Mouse (Mus musculus) MEL (cell line): Measurements from ENCODE around the gene Trim26. TPM values are rescaled to one million over a fixed set of nuclear protein-coding genes. Genes with fewer than 3 reads are reported as not detected.

Experiments
- DNase-seq: peaks from one replicate; pipeline ENCODE4 v3.0.0; 2011; ENCODE audit warnings: low read depth, low spot score
- H3K27ac ChIP-seq: 2 replicates; pipeline ENCODE4 v1.5.1; 2012; ENCODE audit warnings: low read depth, mild to moderate bottlenecking, control low read depth, low read length, moderate library complexity; ENCODE audit not compliant: control insufficient read depth
- H3K27me3 ChIP-seq, 2 experiments: fragments of 150-350 bp in 1 of 2; sonication (generic) in 1 of 2; 2 replicates each; pipeline ENCODE4 v1.6.1; 2012; ENCODE audit warnings: low read length in 2 of 2, mild to moderate bottlenecking in 2 of 2, improper control_type of control experiment in 1 of 2, moderate library complexity in 1 of 2; ENCODE audit not compliant: insufficient read depth in 2 of 2, control insufficient read depth in 1 of 2
- H3K36me3 ChIP-seq, 2 experiments: 2 replicates each; pipeline ENCODE4 v1.6.1; 2012 to 2014; ENCODE audit warnings: low read length in 2 of 2, improper control_type of control experiment in 1 of 2, inconsistent platforms in 1 of 2, mild to moderate bottlenecking in 1 of 2; ENCODE audit not compliant: insufficient read depth in 2 of 2, control insufficient read depth in 1 of 2
- H3K4me1 ChIP-seq, 2 experiments: fragments of 150-350 bp in 1 of 2; sonication (generic) in 1 of 2; 2 replicates each; pipeline ENCODE4 v1.6.1; 2012; ENCODE audit warnings: low read length in 2 of 2, improper control_type of control experiment in 1 of 2, mild to moderate bottlenecking in 1 of 2; ENCODE audit not compliant: insufficient read depth in 2 of 2, control insufficient read depth in 1 of 2
- H3K4me3 ChIP-seq, 2 experiments: fragments of 150-350 bp in 1 of 2; sonication (generic) in 1 of 2; 2 replicates each; pipeline ENCODE4 v1.5.1; 2012; ENCODE audit warnings: low read depth in 2 of 2, low read length in 2 of 2, mild to moderate bottlenecking in 2 of 2, moderate library complexity in 2 of 2, control low read depth in 1 of 2, improper control_type of control experiment in 1 of 2; ENCODE audit not compliant: control insufficient read depth in 1 of 2, insufficient read depth in 1 of 2
- H3K79me2 ChIP-seq: 2 replicates; pipeline ENCODE4 v1.6.1; 2012; ENCODE audit warnings: mild to moderate bottlenecking, low read length, moderate library complexity; ENCODE audit not compliant: control insufficient read depth, poor library complexity, insufficient read depth
- H3K9ac ChIP-seq: 2 replicates; pipeline ENCODE4 v1.6.1; 2012; ENCODE audit warnings: low read depth, mild to moderate bottlenecking, control low read depth, low read length, moderate library complexity; ENCODE audit not compliant: control insufficient read depth, poor library complexity, severe bottlenecking
- H3K9me3 ChIP-seq: fragments of 150-350 bp; sonication (generic); replicated peaks from 2 replicates; pipeline ENCODE4 v1.6.1; 2012; ENCODE audit warnings: mild to moderate bottlenecking, low read length, improper control_type of control experiment, moderate library complexity; ENCODE audit not compliant: insufficient read depth
- BHLHE40 ChIP-seq: IDR thresholded peaks from 2 replicates; pipeline ENCODE4 v1.6.1; 2012; ENCODE audit warnings: low read depth, mild to moderate bottlenecking, inconsistent platforms, low read length, improper control_type of control experiment, borderline replicate concordance
- CHD1 ChIP-seq: IDR thresholded peaks from 2 replicates; pipeline ENCODE4 v1.6.1; 2012; ENCODE audit warnings: low read depth, mild to moderate bottlenecking, inconsistent platforms, low read length, improper control_type of control experiment
- CTCF ChIP-seq, 3 experiments: IDR thresholded peaks in 2 of 3; conservative IDR thresholded peaks in 1 of 3; 2 replicates each; pipeline ENCODE4 v1.5.1; 2011 to 2012; ENCODE audit warnings: low read length in 3 of 3, low read depth in 2 of 3, mild to moderate bottlenecking in 2 of 3, improper control_type of control experiment in 1 of 3, inconsistent platforms in 1 of 3, mixed read lengths in 1 of 3, moderate library complexity in 1 of 3; ENCODE audit not compliant: control insufficient read depth in 1 of 3, insufficient read depth in 1 of 3, poor library complexity in 1 of 3, severe bottlenecking in 1 of 3
- ELF1 ChIP-seq: IDR thresholded peaks from 2 replicates; pipeline ENCODE4 v1.6.1; 2014; ENCODE audit warnings: low read depth, mild to moderate bottlenecking, inconsistent platforms, low read length, improper control_type of control experiment, moderate library complexity
- ETS1 ChIP-seq: IDR thresholded peaks from 2 replicates; pipeline ENCODE4 v1.6.1; 2012; ENCODE audit warnings: low read depth, mild to moderate bottlenecking, inconsistent platforms, low read length, improper control_type of control experiment, moderate library complexity
- HCFC1 ChIP-seq: IDR thresholded peaks from 2 replicates; pipeline ENCODE4 v1.6.1; 2012; ENCODE audit warnings: low read depth, mild to moderate bottlenecking, inconsistent platforms, low read length, improper control_type of control experiment, moderate library complexity
- KAT2A ChIP-seq: conservative IDR thresholded peaks from 2 replicates; pipeline ENCODE4 v1.6.1; 2012; ENCODE audit warnings: low read depth, low read length, improper control_type of control experiment, inconsistent platforms
- MAZ ChIP-seq: IDR thresholded peaks from 2 replicates; pipeline ENCODE4 v1.6.1; 2012; ENCODE audit warnings: low read depth, mild to moderate bottlenecking, inconsistent platforms, low read length, improper control_type of control experiment
- MYB ChIP-seq: IDR thresholded peaks from 2 replicates; pipeline ENCODE4 v1.6.1; 2011; ENCODE audit warnings: mild to moderate bottlenecking, low read depth, low read length, improper control_type of control experiment
- MYC ChIP-seq: IDR thresholded peaks from 2 replicates; pipeline ENCODE4 v1.6.1; 2011; ENCODE audit warnings: low read depth, mild to moderate bottlenecking, low read length, improper control_type of control experiment, moderate library complexity
- NELFE ChIP-seq: IDR thresholded peaks from 2 replicates; pipeline ENCODE4 v1.6.1; 2011; ENCODE audit warnings: low read depth, low read length, improper control_type of control experiment
- POLR2A ChIP-seq, 2 experiments: IDR thresholded peaks; 2 replicates each; pipeline ENCODE4 v1.6.1; 2011 to 2012; ENCODE audit warnings: low read length in 2 of 2, mild to moderate bottlenecking in 2 of 2, control low read depth in 1 of 2, improper control_type of control experiment in 1 of 2, low read depth in 1 of 2, moderate library complexity in 1 of 2; ENCODE audit not compliant: control insufficient read depth in 1 of 2, insufficient read depth in 1 of 2, poor library complexity in 1 of 2
- POLR2AphosphoS2 ChIP-seq: IDR thresholded peaks from 2 replicates; pipeline ENCODE4 v1.6.1; 2011; ENCODE audit warnings: low read length, improper control_type of control experiment
- RAD21 ChIP-seq: IDR thresholded peaks from 2 replicates; pipeline ENCODE4 v1.6.1; 2011; ENCODE audit warnings: mild to moderate bottlenecking, low read depth, low read length, improper control_type of control experiment
- RCOR1 ChIP-seq: IDR thresholded peaks from 2 replicates; pipeline ENCODE4 v1.6.1; 2012; ENCODE audit warnings: low read depth, mild to moderate bottlenecking, inconsistent platforms, low read length, improper control_type of control experiment
- SIN3A ChIP-seq: IDR thresholded peaks from 2 replicates; pipeline ENCODE4 v1.6.1; 2012; ENCODE audit warnings: low read length, improper control_type of control experiment, inconsistent platforms
- SMC3 ChIP-seq: IDR thresholded peaks from 2 replicates; pipeline ENCODE4 v1.6.1; 2011; ENCODE audit warnings: low read depth, low read length, improper control_type of control experiment
- TAL1 ChIP-seq: IDR thresholded peaks from 2 replicates; pipeline ENCODE4 v1.6.1; 2012; ENCODE audit warnings: mild to moderate bottlenecking, inconsistent platforms, low read length, moderate library complexity, mixed read lengths
- TBP ChIP-seq: IDR thresholded peaks from 2 replicates; pipeline ENCODE4 v1.8.0; 2011; ENCODE audit warnings: low read depth, low read length, improper control_type of control experiment
- UBTF ChIP-seq: IDR thresholded peaks from 2 replicates; pipeline ENCODE4 v1.6.1; 2012; ENCODE audit warnings: low read depth, mild to moderate bottlenecking, inconsistent platforms, low read length, improper control_type of control experiment, moderate library complexity, borderline replicate concordance; ENCODE audit not compliant: insufficient read depth
- USF1 ChIP-seq: IDR thresholded peaks from 2 replicates; pipeline ENCODE4 v1.6.1; 2014; ENCODE audit warnings: low read depth, mild to moderate bottlenecking, inconsistent platforms, low read length, improper control_type of control experiment, moderate library complexity
- USF2 ChIP-seq, 2 experiments: IDR thresholded peaks; 2 replicates each; pipeline ENCODE4 v1.6.1; 2011 to 2012; ENCODE audit warnings: improper control_type of control experiment in 2 of 2, low read length in 2 of 2, borderline replicate concordance in 1 of 2, inconsistent platforms in 1 of 2, low read depth in 1 of 2, mild to moderate bottlenecking in 1 of 2; ENCODE audit not compliant: insufficient read depth in 1 of 2
- ZC3H11A ChIP-seq: IDR thresholded peaks from 2 replicates; pipeline ENCODE4 v1.6.1; 2012; ENCODE audit warnings: low read depth, mild to moderate bottlenecking, inconsistent platforms, low read length, improper control_type of control experiment
- ZMIZ1 ChIP-seq: IDR thresholded peaks from 2 replicates; pipeline ENCODE4 v1.6.1; 2012; ENCODE audit warnings: low read depth, mild to moderate bottlenecking, inconsistent platforms, low read length, improper control_type of control experiment, moderate library complexity
- ZNF384 ChIP-seq: IDR thresholded peaks from 2 replicates; pipeline ENCODE4 v1.6.1; 2012; ENCODE audit warnings: low read depth, mild to moderate bottlenecking, inconsistent platforms, low read length, improper control_type of control experiment
- polyA plus RNA-seq, 2 experiments: library from polyadenylated mRNA; stranded (reverse) in 1 of 2; unstranded in 1 of 2; fragments of >175 nt in 1 of 2; fragments of >200 nt in 1 of 2; gene quantifications; 2 replicates each; pipeline versions ENCODE4 v1.2.1 to v1.2.4; 2012; ENCODE audit warnings: low replicate concordance in 2 of 2, low read depth in 1 of 2; ENCODE audit not compliant: insufficient read length in 2 of 2, insufficient read depth in 1 of 2, missing spikeins in 1 of 2
- total RNA-seq: library from RNA; depleted of rRNA; stranded (reverse); fragments of 300-350 nt; gene quantifications from 2 replicates; pipeline ENCODE4 v1.2.3, GENCODE M21; 2012

Gene Trim26
- total and polyA plus RNA-seq, 3 experiments: 5.6 to 12.4 TPM; not detected in 1

DNA sequence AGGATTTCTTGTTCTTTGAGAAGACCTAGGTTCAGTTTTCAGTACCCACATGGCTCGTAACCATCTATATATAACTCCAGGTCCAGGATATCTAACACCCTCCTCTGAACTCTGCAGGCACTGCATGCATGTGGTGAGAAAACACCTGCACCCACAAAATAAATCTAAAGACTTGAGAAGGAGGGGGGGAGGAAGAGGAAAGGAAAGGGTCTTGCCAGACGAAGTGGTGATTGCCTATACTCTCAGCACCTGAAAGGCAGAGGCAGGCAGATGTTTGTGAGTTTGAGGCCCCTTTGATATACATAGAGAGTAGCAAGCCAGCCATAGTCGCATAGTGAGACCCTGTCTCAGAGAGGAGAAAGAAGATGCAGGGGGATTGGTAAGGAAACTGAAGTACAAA is 3.0 kb downstream of the Trim26 start:
- no peaks in the 10 kb centered on the region for H3K79me2 ChIP-seq
- H3K27ac ChIP-seq: no peak overlapping the region
- no peak overlapping the region for H3K4me3 ChIP-seq
- no peak for DNase-seq
- peaks cover 0 to 21% of the 10 kb centered on the region in 2 experiments; a peak in 2 of 4 replicates for H3K36me3 ChIP-seq
- peaks cover 16 to 27% of the 10 kb centered on the region in 2 experiments for H3K4me1 ChIP-seq
- H3K27me3 ChIP-seq: 0 out of 4 replicates have a peak, but pooled peaks cover 0 to under 1% of the 10 kb centered on the region in 2 experiments
- TF ChIP-seq UBTF: no peak
- TF ChIP-seq, all 39 proteins: peak for 0
- H3K9ac ChIP-seq: no peak overlapping the region
- no peaks in the 10 kb centered on the region for H3K9me3 ChIP-seq

DNA sequence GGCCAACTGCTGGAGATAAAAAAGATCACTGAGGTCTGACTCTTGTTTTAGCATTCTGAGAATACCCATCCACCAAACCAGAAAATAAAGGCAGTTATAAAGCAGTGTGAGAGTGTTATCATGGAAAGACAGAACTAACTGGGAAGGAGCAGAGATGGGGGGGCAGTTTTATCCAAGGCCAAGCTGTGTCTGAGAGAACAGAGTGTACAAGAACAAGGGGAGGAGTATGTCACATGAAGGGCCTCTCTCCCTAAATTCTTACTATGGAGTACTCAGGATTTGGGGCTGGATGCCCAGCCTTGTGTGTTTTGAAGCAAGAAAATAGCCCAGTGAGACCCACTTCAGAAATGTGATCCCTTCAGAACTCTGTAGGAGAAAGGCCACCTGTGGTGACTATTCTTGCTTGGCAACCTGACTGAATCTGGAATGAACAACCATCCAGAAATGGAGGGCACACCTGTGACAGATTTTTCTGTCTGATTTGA is 4.1 kb downstream of the Trim26 start:
- no peak overlapping the region for H3K9ac ChIP-seq
- no peaks in the 10 kb centered on the region for H3K79me2 ChIP-seq
- no peak for DNase-seq
- no peaks in the 10 kb centered on the region for H3K27me3 ChIP-seq
- H3K27ac ChIP-seq: no peak overlapping the region
- TF ChIP-seq ELF1 (no peak), HCFC1 (no peak), MYC (no peak), KAT2A (no peak), TAL1 (no peak), RAD21 (no peak), USF2 (IDR thresholded peaks at IDR 0.05; ENCODE audit: borderline replicate concordance in 1 of 2, insufficient read depth in 1 of 2, low read depth in 1 of 2, low read length in 2 of 2) (no peak), TBP (no peak), ZC3H11A (no peak), CTCF (IDR thresholded peaks at IDR 0.05 in 2 of 3, conservative IDR thresholded peaks at IDR 0.05 in 1 of 3; ENCODE audit: control insufficient read depth in 1 of 3, insufficient read depth in 1 of 3, low read depth in 2 of 3, low read length in 3 of 3, poor library complexity in 1 of 3, severe bottlenecking in 1 of 3) (no peak), SMC3 (no peak), NELFE (no peak), MAZ (no peak), USF1 (no peak)
- no peak overlapping the region for H3K4me3 ChIP-seq
- H3K4me1 ChIP-seq: peaks cover 24 to 34% of the 10 kb centered on the region in 2 experiments
- peaks cover 0 to 28% of the 10 kb centered on the region in 2 experiments; a peak in 2 of 4 replicates for H3K36me3 ChIP-seq
- H3K9me3 ChIP-seq: no peaks in the 10 kb centered on the region

GRCm38 (mm10) chr17:36843696-36844095 is 6.8 kb downstream of the Trim26 start:
- Histone ChIP-seq H3K4me1 (peaks cover 19 to 30% of the 10 kb centered on the region in 2 experiments), H3K79me2 (no peaks in the 10 kb centered on the region), H3K9ac (no peak overlapping the region), H3K27ac (peak overlapping the region; percentile 17), H3K4me3 (no peak overlapping the region), H3K27me3 (no peaks in the 10 kb centered on the region), H3K36me3 (peaks cover 0 to 30% of the 10 kb centered on the region in 2 experiments; a peak in 2 of 4 replicates), H3K9me3 (no peaks in the 10 kb centered on the region)
- TF ChIP-seq USF2 (IDR thresholded peaks at IDR 0.05; ENCODE audit: borderline replicate concordance in 1 of 2, insufficient read depth in 1 of 2, low read depth in 1 of 2, low read length in 2 of 2): no peak
- TF ChIP-seq MYB: no peak
- no peak for TF ChIP-seq RCOR1
- no peak for TF ChIP-seq CHD1
- no peak for TF ChIP-seq POLR2A (IDR thresholded peaks at IDR 0.05; ENCODE audit: control insufficient read depth in 1 of 2, insufficient read depth in 1 of 2, low read depth in 1 of 2, low read length in 2 of 2, poor library complexity in 1 of 2)
- no peak for TF ChIP-seq BHLHE40
- no peak for TF ChIP-seq TBP
- TF ChIP-seq MAZ: no peak
- TF ChIP-seq HCFC1: no peak
- TF ChIP-seq ETS1: no peak
- TF ChIP-seq ZMIZ1: no peak
- TF ChIP-seq POLR2AphosphoS2: no peak
- TF ChIP-seq ZNF384: no peak
- TF ChIP-seq NELFE: no peak
- TF ChIP-seq SIN3A: no peak
- DNase-seq: no peak
